Mouse (Mus musculus) hindbrain, embryonic 14.5 days (tissue): ENCODE results near the gene Slc34a1. TPM values are rescaled to one million over a fixed set of nuclear protein-coding genes. Genes with fewer than 3 reads are reported as not detected.
"Not testable (repeated sequence)": the region's sequence is repeated elsewhere in the genome, so short reads cannot be mapped to it uniquely, and the experiment has no call there.

Experiments used
- ATAC-seq: fragments of 200-750 bp; cut with Nextera tagmentation; 2 replicates; pipeline ENCODE4 v1.8.0; 2017; ENCODE audit warnings: moderate number of reproducible peaks, mild to moderate bottlenecking, moderate TSS enrichment, moderate library complexity; ENCODE audit not compliant: low FRiP score
- DNase-seq: peaks from one replicate; pipeline ENCODE4 v3.0.0-alpha.2; 2015; ENCODE audit warnings: low spot score
- H3K27ac ChIP-seq: fragments of 300-500 bp; sonication (generic); 2 replicates; pipeline ENCODE4 v1.5.1; 2014; ENCODE audit warnings: mild to moderate bottlenecking, moderate library complexity
- H3K27me3 ChIP-seq: fragments of 300-500 bp; sonication (generic); 2 replicates; pipeline ENCODE4 v1.6.1; 2014; ENCODE audit warnings: mild to moderate bottlenecking, low read length, mixed read lengths; ENCODE audit not compliant: control insufficient read depth, insufficient read depth
- H3K36me3 ChIP-seq: fragments of 300-500 bp; sonication (generic); replicated peaks from 2 replicates; pipeline ENCODE4 v1.6.1; 2014; ENCODE audit not compliant: control insufficient read depth, insufficient read depth
- H3K4me1 ChIP-seq: fragments of 300-500 bp; sonication (generic); replicated peaks from 2 replicates; pipeline ENCODE4 v1.6.1; 2014; ENCODE audit warnings: antibody characterized with exemption, low read length, mixed read lengths; ENCODE audit not compliant: control insufficient read depth, insufficient read depth
- H3K4me2 ChIP-seq: fragments of 300-500 bp; sonication (generic); replicated peaks from 2 replicates; pipeline ENCODE4 v1.6.1; 2014; ENCODE audit warnings: mild to moderate bottlenecking, moderate library complexity
- H3K4me3 ChIP-seq: fragments of 300-500 bp; sonication (generic); replicated peaks from 2 replicates; pipeline ENCODE4 v1.5.1; 2014; ENCODE audit warnings: mild to moderate bottlenecking, low read length
- H3K9ac ChIP-seq: fragments of 300-500 bp; sonication (generic); 2 replicates; pipeline ENCODE4 v1.6.1; 2014
- H3K9me3 ChIP-seq: fragments of 300-500 bp; sonication (generic); 2 replicates; pipeline ENCODE4 v1.6.1; 2016; ENCODE audit warnings: low read length; ENCODE audit not compliant: control insufficient read depth
- WGBS: fragments of 180-500 bp; shearing (Covaris S2); extraction: QIAGEN DNeasy Blood & Tissue Kit; methylation state at CpG from one replicate; pipeline ENCODE4 v1.1.7; 2014; 5-methylcytosine and 5-hydroxymethylcytosine counted together
- polyA plus RNA-seq: library from polyadenylated mRNA; unstranded; fragments of >200 nt; fragmentation: Nextera tagmentation; extraction: Ambion mirVana; gene quantifications from 2 replicates; pipeline ENCODE4 v1.2.1, GENCODE M21; 2014

The Slc34a1 gene
- polyA plus RNA-seq, 1 experiment from 2014 or later: not detected

GRCm38 (mm10) chr13:55430566-55430965 lies 32.6 kb downstream of the Slc34a1 start:
- H3K4me3 ChIP-seq: no peak overlapping the region
- no peak for DNase-seq
- H3K9me3 ChIP-seq: no peaks in the 10 kb centered on the region
- H3K4me1 ChIP-seq: no peaks in the 10 kb centered on the region
- no peaks in the 10 kb centered on the region for H3K36me3 ChIP-seq
- no peak overlapping the region for H3K4me2 ChIP-seq
- H3K9ac ChIP-seq: no peak overlapping the region
- no peak for ATAC-seq
- WGBS: 91% methylated on average over 2 of the region's 2 CpGs
- no peak overlapping the region for H3K27ac ChIP-seq
- no peaks in the 10 kb centered on the region for H3K27me3 ChIP-seq

GRCm38 (mm10) chr13:55431889-55432685 lies 34.1 kb downstream of the Slc34a1 start:
- no peak overlapping the region for H3K4me2 ChIP-seq
- no peak for DNase-seq
- no peaks in the 10 kb centered on the region for H3K36me3 ChIP-seq
- H3K4me3 ChIP-seq: no peak overlapping the region
- no peak overlapping the region for H3K9ac ChIP-seq
- H3K27ac ChIP-seq: no peak overlapping the region
- no peaks in the 10 kb centered on the region for H3K9me3 ChIP-seq
- ATAC-seq: no peak
- no peaks in the 10 kb centered on the region for H3K4me1 ChIP-seq
- H3K27me3 ChIP-seq: no peaks in the 10 kb centered on the region
- WGBS: 79% methylated on average over 10 of the region's 10 CpGs

GRCm38 (mm10) chr13:55437111-55437629 lies 39.2 kb downstream of the Slc34a1 start:
- not testable (repeated sequence) for ATAC-seq, H3K9ac ChIP-seq, H3K4me3 ChIP-seq, H3K27me3 ChIP-seq, H3K4me1 ChIP-seq, H3K27ac ChIP-seq, H3K36me3 ChIP-seq, H3K9me3 ChIP-seq, H3K4me2 ChIP-seq, DNase-seq
- WGBS: 88% methylated on average over 14 of the region's 15 CpGs

GRCm38 (mm10) chr13:55443799-55444285 lies 45.9 kb downstream of the Slc34a1 start:
- Histone ChIP-seq H3K4me3 (peak overlapping the region; percentile 70), H3K27me3 (no peaks in the 10 kb centered on the region), H3K9ac (peak overlapping the region; percentile 67), H3K36me3 (no peaks in the 10 kb centered on the region), H3K4me1 (peaks cover 18% of the 10 kb centered on the region), H3K27ac (peak overlapping the region; percentile 95), H3K4me2 (peak overlapping the region; percentile 69), H3K9me3 (no peaks in the 10 kb centered on the region)
- no peak for DNase-seq
- ATAC-seq: no peak
- 46% methylated on average over 9 of the region's 9 CpGs for WGBS

- Histone ChIP-seq H3K36me3 (no peaks in the 10 kb centered on the region), H3K27ac (peak overlapping the region; percentile 95), H3K4me1 (peaks cover 18% of the 10 kb centered on the region), H3K9me3 (no peaks in the 10 kb centered on the region), H3K4me3 (peak overlapping the region; percentile 70), H3K9ac (peak overlapping the region; percentile 67), H3K27me3 (no peaks in the 10 kb centered on the region), H3K4me2 (peak overlapping the region; percentile 69)
- DNase-seq: no peak
- peak; percentile 81 for ATAC-seq
- WGBS: 1% methylated on average over 33 of the region's 33 CpGs
Observed at GRCm38 (mm10) chr13:55444286-55444936, 46.4 kb downstream of the Slc34a1 start.

GRCm38 (mm10) chr13:55444937-55445315 lies 46.9 kb downstream of the Slc34a1 start, which contains the start of gene Grk6:
Gene Grk6 (plus strand): TSS chr13:55445072.
- Histone ChIP-seq H3K9me3 (no peaks in the 10 kb centered on the region), H3K9ac (peak within 1 kb of the TSS; percentile 91), H3K36me3 (0 out of 2 replicates have a peak, but pooled peaks cover 3% of the 10 kb centered on the region), H3K4me3 (peak within 1 kb of the TSS; percentile 70), H3K27me3 (no peaks in the 10 kb centered on the region), H3K4me2 (peak within 1 kb of the TSS; percentile 69), H3K4me1 (peaks cover 18% of the 10 kb centered on the region), H3K27ac (peak within 1 kb of the TSS; percentile 95)
- peak; percentile 98 for DNase-seq
- under 1% methylated on average over 33 of the region's 35 CpGs for WGBS
- ATAC-seq: peak; percentile 96

- Histone ChIP-seq H3K9me3 (no peaks in the 10 kb centered on the region), H3K36me3 (peaks cover 5% of the 10 kb centered on the region), H3K4me3 (peak overlapping the region; percentile 70), H3K4me2 (peak overlapping the region; percentile 67), H3K27ac (peak overlapping the region; percentile 95), H3K27me3 (no peaks in the 10 kb centered on the region), H3K9ac (peak overlapping the region; percentile 91), H3K4me1 (peaks cover 18% of the 10 kb centered on the region)
- DNase-seq (no peak), ATAC-seq (no peak)
- WGBS: under 1% methylated on average over 48 of the region's 66 CpGs
Observed at GRCm38 (mm10) chr13:55445361-55446091, 47.5 kb downstream of the Slc34a1 start.

GRCm38 (mm10) chr13:55446483-55447105 lies 48.6 kb downstream of the Slc34a1 start:
- peak overlapping the region; percentile 70 for H3K4me3 ChIP-seq

More at GRCm38 (mm10) chr13:55446483-55447105, 48.6 kb downstream of the Slc34a1 start:
- ATAC-seq (no peak), DNase-seq (no peak)
- Histone ChIP-seq H3K27ac (no peak overlapping the region), H3K4me1 (peaks cover 18% of the 10 kb centered on the region), H3K36me3 (peaks cover 16% of the 10 kb centered on the region), H3K9me3 (no peaks in the 10 kb centered on the region), H3K27me3 (no peaks in the 10 kb centered on the region), H3K4me2 (peak overlapping the region; percentile 67), H3K9ac (peak overlapping the region; percentile 91)
- WGBS: 79% methylated on average over 6 of the region's 6 CpGs
